Mouse (Mus musculus): ENCODE data around the gene Csrnp1.

DNA sequence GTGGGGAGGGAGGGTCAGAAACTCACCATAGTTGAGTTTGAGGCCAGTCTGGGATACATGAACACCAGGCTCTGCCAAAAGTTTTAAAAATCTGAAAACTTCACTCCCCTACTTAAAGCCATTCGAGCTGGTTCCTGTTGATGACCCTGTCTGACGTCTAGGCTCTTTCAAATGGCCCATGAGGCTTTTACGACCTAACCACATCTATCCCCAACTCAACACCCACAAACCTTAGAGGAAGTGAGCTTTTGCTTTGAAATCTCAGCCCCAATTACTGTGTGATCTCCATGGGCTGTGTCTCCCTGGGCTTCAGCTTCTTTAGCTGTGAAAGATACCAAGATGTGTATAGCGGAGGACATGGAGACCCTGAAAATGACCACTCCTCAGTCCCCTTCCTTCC, 46.0 kb downstream of the Csrnp1 start:
- TF ChIP-seq CTCF (IDR thresholded peaks at IDR 0.05; ENCODE audit: low read depth, low read length) = no peak
- TF ChIP-seq POLR2A (IDR thresholded peaks at IDR 0.05; ENCODE audit: extremely low read depth, insufficient read depth, low read length) = no peak

Measured in liver, adult 2 months (tissue).